Mouse (Mus musculus) heart, embryonic 15.5 days (tissue): ENCODE data around the gene Tmem208. TPM values are rescaled to one million over a fixed set of nuclear protein-coding genes. Genes with fewer than 3 reads are reported as not detected.

Experiments used
- ATAC-seq: fragments of 200-750 bp; cut with Nextera tagmentation; replicated peaks from 2 replicates; pipeline ENCODE4 v1.8.0; 2017; ENCODE audit warnings: low read depth, moderate TSS enrichment; ENCODE audit not compliant: insufficient number of reproducible peaks, insufficient read depth, low FRiP score
- H3K27ac ChIP-seq: fragments of 300-500 bp; sonication (generic); 2 replicates; pipeline ENCODE4 v1.5.1; 2015; ENCODE audit warnings: mild to moderate bottlenecking, inconsistent platforms
- H3K27me3 ChIP-seq: fragments of 300-500 bp; sonication (generic); 2 replicates; pipeline ENCODE4 v1.6.1; 2015; ENCODE audit warnings: inconsistent platforms
- H3K36me3 ChIP-seq: fragments of 300-500 bp; sonication (generic); 2 replicates; pipeline ENCODE4 v1.6.1; 2015; ENCODE audit warnings: mild to moderate bottlenecking, inconsistent platforms
- H3K4me1 ChIP-seq: fragments of 300-500 bp; sonication (generic); replicated peaks from 2 replicates; pipeline ENCODE4 v1.6.1; 2015; ENCODE audit warnings: inconsistent platforms
- H3K4me2 ChIP-seq: fragments of 300-500 bp; sonication (generic); 2 replicates; pipeline ENCODE4 v1.6.1; 2015; ENCODE audit warnings: inconsistent platforms, mild to moderate bottlenecking, moderate library complexity
- H3K4me3 ChIP-seq: fragments of 300-500 bp; sonication (generic); 2 replicates; pipeline ENCODE4 v1.5.1; 2015; ENCODE audit warnings: mild to moderate bottlenecking, inconsistent platforms
- H3K9ac ChIP-seq: fragments of 300-500 bp; sonication (generic); 2 replicates; pipeline ENCODE4 v1.6.1; 2015; ENCODE audit warnings: mild to moderate bottlenecking, inconsistent platforms
- H3K9me3 ChIP-seq: fragments of 300-500 bp; sonication (generic); replicated peaks from 2 replicates; pipeline ENCODE4 v1.6.1; 2016; ENCODE audit warnings: inconsistent platforms
- WGBS: fragments of 180-500 bp; shearing (Covaris S2); methylation state at CpG from one replicate; pipeline ENCODE4 v1.1.7; 2015; ENCODE audit warnings: mixed read lengths; 5-methylcytosine and 5-hydroxymethylcytosine counted together
- polyA plus RNA-seq: library from polyadenylated mRNA; unstranded; fragments of >200 nt; fragmentation: Nextera tagmentation; extraction: Ambion mirVana; gene quantifications from 2 replicates; pipeline ENCODE4 v1.2.1, GENCODE M21; 2015

The Tmem208 gene
- polyA plus RNA-seq, 1 experiment from 2014 or later: 73.0 TPM

DNA sequence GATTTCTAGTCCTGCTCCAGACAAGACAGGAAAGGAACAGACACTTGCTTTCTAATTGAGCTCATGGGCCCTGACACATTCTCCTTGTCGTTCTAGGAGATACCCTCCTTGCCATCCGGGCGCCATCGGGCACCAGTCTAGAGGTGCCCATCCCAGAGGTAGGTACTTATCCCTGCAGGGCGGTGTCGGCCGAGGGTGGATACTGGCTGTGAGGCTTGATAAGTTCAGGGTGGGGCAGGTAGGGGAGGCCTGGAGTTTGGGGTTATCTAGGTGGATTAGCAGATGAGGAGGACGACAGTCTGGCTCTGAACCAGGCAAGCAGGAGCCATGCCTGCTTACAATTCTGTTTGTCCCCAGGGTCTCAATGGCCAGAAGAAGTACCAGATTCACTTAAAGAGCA lies 26.2 kb upstream of the Tmem208 start:
- H3K4me1 ChIP-seq: peaks cover 38% of the 10 kb centered on the region
- no peaks in the 10 kb centered on the region for H3K9me3 ChIP-seq
- WGBS: 88% methylated on average over 8 of the region's 8 CpGs
- no peak overlapping the region for H3K4me2 ChIP-seq
- no peak overlapping the region for H3K27ac ChIP-seq
- no peak overlapping the region for H3K4me3 ChIP-seq
- H3K9ac ChIP-seq: no peak overlapping the region
- ATAC-seq: no peak
- H3K27me3 ChIP-seq: no peaks in the 10 kb centered on the region
- peaks cover 33% of the 10 kb centered on the region for H3K36me3 ChIP-seq

DNA sequence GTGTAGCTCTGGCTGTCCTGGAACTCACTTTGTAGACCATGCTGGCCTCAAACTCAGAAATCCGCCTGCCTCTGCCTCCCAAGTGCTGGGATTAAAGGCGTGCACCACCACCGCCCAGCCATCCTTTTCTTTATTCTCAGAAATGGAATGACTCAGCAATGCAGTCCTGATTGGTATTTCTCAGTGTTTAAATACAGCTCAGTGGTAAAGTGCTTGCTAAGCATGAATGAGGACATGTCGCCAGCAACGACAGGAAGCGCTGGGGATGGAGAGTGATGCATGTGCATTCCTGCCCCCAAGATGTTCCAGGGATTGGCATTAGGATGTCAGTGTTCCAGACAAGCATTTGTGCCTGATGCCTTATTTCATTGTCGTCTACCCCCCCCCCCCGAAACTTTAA lies 22.8 kb upstream of the Tmem208 start:
- Histone ChIP-seq H3K4me3 (no peak overlapping the region), H3K36me3 (peaks cover 44% of the 10 kb centered on the region), H3K4me2 (no peak overlapping the region), H3K27ac (peak overlapping the region; percentile 68; the same call in 1 of the 2 replicates), H3K4me1 (peaks cover 42% of the 10 kb centered on the region), H3K9me3 (no peaks in the 10 kb centered on the region), H3K27me3 (no peaks in the 10 kb centered on the region), H3K9ac (no peak overlapping the region)
- WGBS: 74% methylated on average over 8 of the region's 8 CpGs
- no peak for ATAC-seq

- Histone ChIP-seq H3K9me3 (no peaks in the 10 kb centered on the region), H3K27ac (peak overlapping the region; percentile 68), H3K4me2 (no peak overlapping the region), H3K27me3 (no peaks in the 10 kb centered on the region), H3K9ac (no peak overlapping the region), H3K36me3 (peaks cover 47% of the 10 kb centered on the region), H3K4me1 (peaks cover 38% of the 10 kb centered on the region), H3K4me3 (no peak overlapping the region)
- 50% methylated on average over 9 of the region's 9 CpGs for WGBS
- ATAC-seq: no peak
These were observed 22.3 kb upstream of the Tmem208 start for GRCm38 (mm10) chr8:105303874-105304273.

- peaks cover 49% of the 10 kb centered on the region for H3K36me3 ChIP-seq
- WGBS: 40% methylated on average over 9 of the region's 9 CpGs
- H3K4me2 ChIP-seq: no peak overlapping the region
- H3K9me3 ChIP-seq: no peaks in the 10 kb centered on the region
- H3K27ac ChIP-seq: peak overlapping the region; percentile 68
- peaks cover 35% of the 10 kb centered on the region for H3K4me1 ChIP-seq
- ATAC-seq: peak; percentile 16; the same call in 1 of the 2 replicates
- H3K9ac ChIP-seq: no peak overlapping the region
- no peak overlapping the region for H3K4me3 ChIP-seq
- no peaks in the 10 kb centered on the region for H3K27me3 ChIP-seq
These were observed 21.6 kb upstream of the Tmem208 start for GRCm38 (mm10) chr8:105304325-105305210.

DNA sequence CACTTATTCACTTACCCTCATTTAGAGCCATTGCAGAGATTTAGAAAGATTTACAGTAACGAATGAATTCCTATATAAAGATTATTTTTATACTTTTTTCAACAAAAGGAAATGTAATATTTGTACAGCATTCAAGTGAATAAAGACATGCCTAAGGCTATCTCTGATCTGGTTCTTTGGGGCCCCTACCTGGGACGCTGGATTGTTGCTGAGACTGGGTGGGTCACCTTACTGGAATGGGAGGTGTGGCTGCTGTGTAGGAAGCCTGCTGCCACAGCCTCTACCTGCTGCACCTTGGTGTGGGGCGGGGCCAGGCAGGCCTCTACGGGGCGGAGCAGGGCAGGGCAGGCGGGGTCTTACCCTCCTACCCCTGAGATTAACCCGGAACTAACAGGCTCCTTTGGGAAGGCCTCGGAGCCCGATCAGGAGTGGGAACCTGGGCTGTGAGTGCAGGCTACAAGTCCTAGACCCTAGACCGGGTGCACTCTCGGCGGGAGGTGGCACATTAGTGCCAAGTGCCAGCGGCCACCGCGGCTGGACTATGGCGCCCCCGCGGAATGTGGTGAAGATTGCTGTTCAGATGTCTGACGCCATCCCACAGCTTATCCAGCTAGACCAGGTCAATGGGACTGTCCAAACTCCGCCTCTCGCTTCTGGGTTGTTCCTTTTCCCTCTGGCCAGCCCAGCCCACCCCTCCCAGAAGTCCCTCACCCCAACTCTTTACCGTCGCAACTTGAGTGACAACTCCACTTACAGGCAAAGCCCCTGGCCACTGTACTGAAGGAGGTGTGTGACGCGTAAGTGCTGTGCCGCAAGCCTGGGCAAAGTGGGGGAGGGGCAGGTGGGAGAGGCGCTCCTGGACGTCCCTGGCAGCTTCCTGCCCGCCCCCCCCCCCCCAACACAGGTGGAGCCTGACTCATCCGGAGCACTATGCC lies 20.7 kb upstream of the Tmem208 start, which contains the start of gene Elmo3:
TSS of gene Elmo3 (plus strand) at position 391 of the 935 bp plus-strand sequence.
- Histone ChIP-seq H3K27me3 (no peaks in the 10 kb centered on the region), H3K4me3 (peak within 1 kb of the TSS; percentile 43), H3K9ac (peak within 1 kb of the TSS; percentile 56), H3K9me3 (no peaks in the 10 kb centered on the region), H3K36me3 (peaks cover 44% of the 10 kb centered on the region), H3K4me2 (peak within 1 kb of the TSS; percentile 83), H3K4me1 (peaks cover 35% of the 10 kb centered on the region), H3K27ac (peak within 1 kb of the TSS; percentile 68)
- ATAC-seq: peak; percentile 54
- WGBS: 7% methylated on average over 30 of the region's 30 CpGs

DNA sequence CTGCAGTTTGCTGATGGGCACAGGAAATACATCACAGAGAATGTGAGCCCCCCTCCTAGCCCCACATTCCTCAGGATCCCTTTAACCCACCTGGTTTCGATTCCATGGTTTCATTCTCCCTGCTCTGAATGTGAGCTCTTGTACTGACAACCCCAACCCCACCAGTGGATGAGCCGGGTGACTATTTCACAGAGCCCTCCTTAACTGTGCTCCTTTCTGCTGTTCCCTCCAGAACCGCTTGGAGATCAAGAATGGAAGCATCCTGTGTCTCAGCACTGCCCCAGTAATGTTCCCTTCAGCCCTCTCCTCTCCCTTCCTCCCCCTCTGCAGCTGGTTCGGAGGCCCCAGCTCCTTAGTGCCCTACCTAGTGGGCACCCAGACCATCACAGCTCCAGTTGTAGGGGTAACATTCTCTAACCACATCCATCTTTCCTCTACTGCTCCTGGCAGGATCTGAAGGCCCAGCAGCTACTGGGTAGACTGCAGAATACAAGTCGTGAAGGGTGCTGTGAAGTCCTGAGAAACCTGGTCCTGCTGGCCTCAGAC lies 19.9 kb upstream of the Tmem208 start:
- H3K27ac ChIP-seq: peak overlapping the region; percentile 68; the same call in 1 of the 2 replicates
- peak overlapping the region; percentile 56 for H3K9ac ChIP-seq
- peak; percentile 7 for ATAC-seq
- H3K9me3 ChIP-seq: no peaks in the 10 kb centered on the region
- H3K27me3 ChIP-seq: no peaks in the 10 kb centered on the region
- peaks cover 38% of the 10 kb centered on the region for H3K36me3 ChIP-seq
- peak overlapping the region; percentile 43 for H3K4me3 ChIP-seq
- H3K4me1 ChIP-seq: peaks cover 35% of the 10 kb centered on the region
- H3K4me2 ChIP-seq: peak overlapping the region; percentile 83
- 45% methylated on average over 5 of the region's 5 CpGs for WGBS

- H3K27me3 ChIP-seq: no peaks in the 10 kb centered on the region
- H3K4me2 ChIP-seq: no peak overlapping the region
- ATAC-seq: no peak
- no peak overlapping the region for H3K27ac ChIP-seq
- no peak overlapping the region for H3K9ac ChIP-seq
- H3K9me3 ChIP-seq: no peaks in the 10 kb centered on the region
- peaks cover 38% of the 10 kb centered on the region for H3K4me1 ChIP-seq
- no peak overlapping the region for H3K4me3 ChIP-seq
- H3K36me3 ChIP-seq: peaks cover 38% of the 10 kb centered on the region
- WGBS: 93% methylated on average over 13 of the region's 13 CpGs
These were observed 18.5 kb upstream of the Tmem208 start for GRCm38 (mm10) chr8:105307670-105308069.

DNA sequence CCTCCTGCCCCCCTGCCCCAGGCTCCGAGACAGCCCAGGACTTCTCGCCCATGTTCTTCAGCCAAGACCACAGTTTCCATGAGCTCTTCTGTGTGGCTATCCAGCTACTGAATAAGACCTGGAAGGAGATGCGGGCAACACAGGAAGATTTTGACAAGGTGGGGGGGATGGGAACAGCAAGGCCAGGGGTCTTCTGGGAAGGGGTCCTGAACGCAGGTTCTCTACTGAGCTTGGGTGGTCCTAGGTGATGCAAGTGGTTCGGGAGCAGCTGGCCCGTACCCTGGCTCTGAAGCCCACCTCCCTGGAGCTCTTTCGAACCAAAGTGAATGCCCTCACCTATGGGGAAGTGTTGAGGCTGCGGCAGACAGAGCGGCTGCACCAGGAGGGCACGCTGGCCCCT lies 17.7 kb upstream of the Tmem208 start:
- no peak for ATAC-seq
- peaks cover 43% of the 10 kb centered on the region for H3K36me3 ChIP-seq

GRCm38 (mm10) chr8:105309142-105309847 lies 16.9 kb upstream of the Tmem208 start:
- Histone ChIP-seq H3K4me2 (no peak overlapping the region), H3K4me3 (no peak overlapping the region), H3K27me3 (no peaks in the 10 kb centered on the region), H3K9me3 (no peaks in the 10 kb centered on the region), H3K4me1 (peaks cover 46% of the 10 kb centered on the region), H3K9ac (no peak overlapping the region), H3K27ac (no peak overlapping the region), H3K36me3 (peaks cover 42% of the 10 kb centered on the region)
- ATAC-seq: no peak
- 74% methylated on average over 15 of the region's 15 CpGs for WGBS

More for the DNA sequence above, 17.7 kb upstream of the Tmem208 start:
- no peaks in the 10 kb centered on the region for H3K27me3 ChIP-seq
- H3K4me1 ChIP-seq: peaks cover 45% of the 10 kb centered on the region
- no peak overlapping the region for H3K27ac ChIP-seq
- H3K4me3 ChIP-seq: no peak overlapping the region
- H3K4me2 ChIP-seq: no peak overlapping the region
- WGBS: 91% methylated on average over 10 of the region's 10 CpGs
- no peak overlapping the region for H3K9ac ChIP-seq
- H3K9me3 ChIP-seq: no peaks in the 10 kb centered on the region

DNA sequence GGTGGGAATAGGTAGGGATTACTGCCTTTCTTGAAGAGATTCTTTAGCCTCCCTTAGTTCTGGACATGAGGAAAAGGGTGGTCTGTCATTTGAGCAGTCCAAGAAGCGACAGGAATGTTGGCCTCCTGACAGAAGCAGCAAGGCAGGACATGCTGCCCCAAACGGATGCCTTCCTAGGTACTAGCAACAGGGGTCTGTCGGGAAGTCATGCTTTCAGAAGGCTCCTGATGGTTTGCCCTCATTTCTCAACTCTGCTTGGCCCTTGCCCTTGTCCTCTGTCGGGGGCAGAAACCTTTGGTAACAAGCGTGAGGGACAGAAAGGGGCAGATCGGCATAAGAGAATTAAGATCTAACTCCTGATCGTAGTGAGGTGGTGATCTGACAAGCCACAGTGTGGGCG lies 16.0 kb upstream of the Tmem208 start:
- no peak overlapping the region for H3K9ac ChIP-seq
- peaks cover 40% of the 10 kb centered on the region for H3K36me3 ChIP-seq

More for the DNA sequence above, 16.0 kb upstream of the Tmem208 start:
- Histone ChIP-seq H3K4me1 (peaks cover 45% of the 10 kb centered on the region), H3K4me2 (no peak overlapping the region), H3K27ac (no peak overlapping the region), H3K4me3 (no peak overlapping the region), H3K9me3 (no peaks in the 10 kb centered on the region), H3K27me3 (no peaks in the 10 kb centered on the region)
- WGBS: 81% methylated on average over 8 of the region's 8 CpGs
- no peak for ATAC-seq
